Mouse (Mus musculus) hindbrain, embryonic 15.5 days (tissue): ENCODE measurements around the gene Lasp1. TPM values are rescaled to one million over a fixed set of nuclear protein-coding genes. Genes with fewer than 3 reads are reported as not detected.
"Not testable (repeated sequence)": the region's sequence is repeated elsewhere in the genome, so short reads cannot be mapped to it uniquely, and the experiment has no call there.

ENCODE experiments used
- ATAC-seq: fragments of 200-750 bp; cut with Nextera tagmentation; 2 replicates; pipeline ENCODE4 v1.8.0; 2017; ENCODE audit warnings: low read depth, moderate number of reproducible peaks, moderate TSS enrichment; ENCODE audit not compliant: low FRiP score
- H3K27ac ChIP-seq: fragments of 300-500 bp; sonication (generic); replicated peaks from 2 replicates; pipeline ENCODE4 v1.5.1; 2015; ENCODE audit warnings: mild to moderate bottlenecking, inconsistent platforms
- H3K27me3 ChIP-seq: fragments of 300-500 bp; sonication (generic); 2 replicates; pipeline ENCODE4 v1.6.1; 2015; ENCODE audit warnings: control low read depth, inconsistent platforms
- H3K36me3 ChIP-seq: fragments of 300-500 bp; sonication (generic); 2 replicates; pipeline ENCODE4 v1.6.1; 2015; ENCODE audit warnings: control low read depth, inconsistent platforms
- H3K4me1 ChIP-seq: fragments of 300-500 bp; sonication (generic); replicated peaks from 2 replicates; pipeline ENCODE4 v1.6.1; 2015; ENCODE audit warnings: control low read depth, inconsistent platforms
- H3K4me2 ChIP-seq: fragments of 300-500 bp; sonication (generic); 2 replicates; pipeline ENCODE4 v1.6.1; 2015; ENCODE audit warnings: moderate library complexity, mild to moderate bottlenecking, inconsistent platforms
- H3K4me3 ChIP-seq: fragments of 300-500 bp; sonication (generic); 2 replicates; pipeline ENCODE4 v1.5.1; 2015; ENCODE audit warnings: mild to moderate bottlenecking, inconsistent platforms
- H3K9ac ChIP-seq: fragments of 300-500 bp; sonication (generic); 2 replicates; pipeline ENCODE4 v1.6.1; 2015; ENCODE audit warnings: inconsistent platforms
- H3K9me3 ChIP-seq: fragments of 300-500 bp; sonication (generic); 2 replicates; pipeline ENCODE4 v1.6.1; 2016; ENCODE audit warnings: control low read depth, inconsistent platforms
- WGBS: fragments of 180-500 bp; shearing (Covaris S2); methylation state at CpG from one replicate; pipeline ENCODE4 v1.1.7; 2015; 5-methylcytosine and 5-hydroxymethylcytosine counted together
- polyA plus RNA-seq: library from polyadenylated mRNA; unstranded; fragments of >200 nt; fragmentation: Nextera tagmentation; extraction: Ambion mirVana; gene quantifications from 2 replicates; pipeline ENCODE4 v1.2.1, GENCODE M21; 2015

Gene Lasp1
- polyA plus RNA-seq, 1 experiment from 2014 or later, result 173 TPM

DNA sequence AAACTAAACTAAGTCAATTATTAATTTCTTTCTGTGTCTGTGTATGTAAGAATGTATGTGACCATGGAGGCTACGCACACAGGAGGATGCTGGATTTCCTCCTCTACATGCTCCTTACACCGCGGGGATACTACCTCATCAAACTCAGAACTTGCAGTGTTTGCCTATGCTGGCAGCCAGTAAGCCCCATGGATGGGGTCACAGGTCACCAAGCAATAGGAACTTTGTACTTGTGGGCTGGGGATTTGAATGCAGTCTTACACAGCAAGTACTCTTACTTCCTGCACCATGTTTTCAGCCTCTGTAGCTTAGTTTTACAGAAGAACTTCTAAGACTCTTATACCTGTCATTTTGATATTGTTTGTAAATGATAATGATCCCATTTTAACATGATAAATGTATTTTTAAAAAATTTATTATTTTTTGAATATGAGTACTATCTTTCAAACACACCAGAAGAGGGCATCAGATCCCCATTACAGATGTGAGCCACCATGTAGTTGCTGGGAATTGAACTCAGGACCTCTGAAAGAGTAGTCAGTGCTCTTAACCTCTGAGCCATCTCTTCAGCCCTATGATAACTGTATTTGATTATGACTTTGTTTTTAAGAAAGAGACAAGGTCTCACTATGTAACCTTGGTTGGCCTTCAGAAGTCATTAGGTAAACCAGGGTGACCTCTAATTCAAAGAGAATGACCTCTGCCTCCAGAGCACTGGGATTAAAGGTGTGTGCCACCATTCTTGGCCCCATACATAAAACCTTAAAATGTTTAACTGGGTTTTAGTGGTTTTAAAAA lies 67.5 kb downstream of the Lasp1 start:
- Histone ChIP-seq H3K27me3 (no peaks in the 10 kb centered on the region), H3K9ac (no peak overlapping the region), H3K4me2 (no peak overlapping the region), H3K36me3 (no peaks in the 10 kb centered on the region), H3K4me3 (no peak overlapping the region), H3K27ac (no peak overlapping the region), H3K4me1 (no peaks in the 10 kb centered on the region), H3K9me3 (no peaks in the 10 kb centered on the region)
- WGBS, result 93% methylated on average over 3 of the region's 3 CpGs
- no peak for ATAC-seq

GRCm38 (mm10) chr11:97867591-97867990 lies 68.8 kb downstream of the Lasp1 start:
- Histone ChIP-seq H3K27ac (no peak overlapping the region), H3K9me3 (no peaks in the 10 kb centered on the region), H3K9ac (no peak overlapping the region), H3K4me1 (no peaks in the 10 kb centered on the region), H3K27me3 (no peaks in the 10 kb centered on the region), H3K4me3 (no peak overlapping the region), H3K36me3 (no peaks in the 10 kb centered on the region), H3K4me2 (no peak overlapping the region)
- WGBS, result 94% methylated on average over 3 of the region's 3 CpGs
- ATAC-seq, result no peak

DNA sequence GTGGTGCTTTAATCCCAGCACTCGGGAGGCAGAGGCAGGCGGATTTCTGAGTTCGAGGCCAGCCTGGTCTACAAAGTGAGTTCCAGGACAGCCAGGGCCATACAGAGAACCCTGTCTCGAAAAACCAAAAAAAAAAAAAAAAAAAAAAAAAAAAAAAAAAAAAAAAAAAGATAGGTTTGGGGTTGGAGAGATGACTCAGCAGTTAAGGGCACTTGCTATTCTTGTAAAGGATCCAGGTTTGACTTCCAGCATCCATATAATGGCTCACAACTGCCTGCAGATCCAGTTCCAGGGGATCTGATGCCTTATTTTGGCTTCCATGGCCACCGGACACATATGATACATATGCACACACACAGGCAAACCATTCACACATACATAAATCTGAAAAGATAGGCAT lies 73.6 kb downstream of the Lasp1 start:
- not testable (repeated sequence) for H3K4me1 ChIP-seq, H3K27ac ChIP-seq, H3K9ac ChIP-seq, ATAC-seq, H3K27me3 ChIP-seq, H3K4me3 ChIP-seq, H3K4me2 ChIP-seq, H3K9me3 ChIP-seq, H3K36me3 ChIP-seq
- 91% methylated on average over 5 of the region's 5 CpGs for WGBS

GRCm38 (mm10) chr11:97874396-97874795 lies 75.6 kb downstream of the Lasp1 start:
- 95% methylated on average over 1 of the region's 1 CpGs for whole genome bisulfite sequencing
- Histone ChIP-seq H3K4me1 (no peaks in the 10 kb centered on the region), H3K9me3 (no peaks in the 10 kb centered on the region), H3K9ac (no peak overlapping the region), H3K36me3 (no peaks in the 10 kb centered on the region), H3K27ac (no peak overlapping the region), H3K4me3 (no peak overlapping the region), H3K4me2 (no peak overlapping the region), H3K27me3 (no peaks in the 10 kb centered on the region)
- ATAC-seq, result no peak

- H3K4me2 ChIP-seq, result no peak overlapping the region
- no peak for ATAC-seq
- H3K9me3 ChIP-seq, result no peaks in the 10 kb centered on the region
- no peak overlapping the region for H3K27ac ChIP-seq
- H3K27me3 ChIP-seq, result no peaks in the 10 kb centered on the region
- H3K4me1 ChIP-seq, result no peaks in the 10 kb centered on the region
- H3K9ac ChIP-seq, result no peak overlapping the region
- no peak overlapping the region for H3K4me3 ChIP-seq
- no peaks in the 10 kb centered on the region for H3K36me3 ChIP-seq
- 83% methylated on average over 2 of the region's 2 CpGs for WGBS
These were observed 78.5 kb downstream of the Lasp1 start for GRCm38 (mm10) chr11:97877341-97877740.

DNA sequence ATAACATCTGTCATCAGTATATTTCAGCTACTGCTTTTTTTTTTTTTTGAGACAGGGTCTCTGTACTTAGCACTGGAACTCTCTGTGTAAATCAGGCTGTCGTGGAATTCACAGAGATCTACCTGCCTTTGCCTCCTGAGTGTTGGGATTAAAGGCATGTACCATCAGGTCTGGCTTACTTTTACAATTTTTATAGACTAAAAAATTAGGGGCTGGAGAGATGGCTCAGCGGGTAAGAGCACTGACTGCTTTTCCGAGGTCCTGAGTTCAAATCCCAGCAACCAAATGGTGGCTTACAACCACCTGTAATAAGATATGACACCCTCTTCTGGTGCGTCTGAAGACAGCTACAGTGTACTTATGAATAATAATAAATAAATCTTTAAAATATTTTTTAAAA lies 81.6 kb downstream of the Lasp1 start:
- Histone ChIP-seq H3K27me3 (no peaks in the 10 kb centered on the region), H3K4me3 (no peak overlapping the region), H3K9me3 (no peaks in the 10 kb centered on the region), H3K27ac (no peak overlapping the region), H3K4me1 (no peaks in the 10 kb centered on the region), H3K9ac (no peak overlapping the region), H3K4me2 (no peak overlapping the region), H3K36me3 (no peaks in the 10 kb centered on the region)
- ATAC-seq, result no peak
- WGBS, result 90% methylated on average over 4 of the region's 4 CpGs

- Histone ChIP-seq H3K9ac (peak overlapping the region; percentile 45), H3K27me3 (no peaks in the 10 kb centered on the region), H3K9me3 (no peaks in the 10 kb centered on the region), H3K4me1 (no peaks in the 10 kb centered on the region), H3K27ac (peak overlapping the region; percentile 95), H3K36me3 (no peaks in the 10 kb centered on the region), H3K4me2 (peak overlapping the region; percentile 78), H3K4me3 (peak overlapping the region; percentile 68)
- peak; percentile 36; the same call in 1 of the 2 replicates for ATAC-seq
- WGBS, result 4% methylated on average over 26 of the region's 26 CpGs
These were observed 84.7 kb downstream of the Lasp1 start for GRCm38 (mm10) chr11:97883542-97883917.

DNA sequence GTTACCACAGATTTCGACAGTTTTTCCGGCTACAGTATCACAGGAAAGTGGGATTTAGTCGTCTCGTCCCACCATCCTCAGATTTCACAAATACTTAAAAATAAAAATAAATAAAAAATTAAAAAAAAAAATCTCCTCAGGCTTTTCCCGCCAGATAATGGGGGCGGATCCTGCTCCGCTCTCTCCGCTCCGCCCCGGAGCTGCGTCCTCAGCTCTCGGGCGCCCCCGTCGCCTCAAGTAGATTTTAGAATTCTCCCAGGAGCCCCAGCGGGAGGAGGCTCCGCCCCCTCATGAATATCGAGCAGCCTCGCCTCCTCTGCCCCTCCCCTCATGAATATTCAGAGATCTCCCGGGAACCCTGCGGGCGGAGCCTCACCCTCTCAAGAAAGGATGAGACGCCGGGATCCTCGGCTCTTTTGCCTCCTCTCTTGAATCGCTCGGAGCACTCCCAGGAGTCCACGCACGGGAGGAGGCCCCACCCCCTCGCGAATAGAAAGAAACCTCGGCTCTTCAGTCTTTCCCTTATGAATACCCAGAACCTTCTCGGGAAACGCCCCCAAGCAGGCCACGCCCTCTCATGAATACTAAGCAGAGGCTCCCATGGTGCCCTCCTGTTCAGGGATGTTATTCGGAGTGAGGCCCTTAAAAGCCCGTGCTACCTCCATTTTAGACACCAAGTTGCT lies 85.3 kb downstream of the Lasp1 start, which contains the start of gene Fbxo47:
TSS of gene Fbxo47 (minus strand) at position 237 of the 683 bp plus-strand sequence.
- H3K4me2 ChIP-seq, result peak within 1 kb of the TSS; percentile 78
- H3K9ac ChIP-seq, result peak within 1 kb of the TSS; percentile 49
- H3K4me3 ChIP-seq, result peak within 1 kb of the TSS; percentile 68
- no peaks in the 10 kb centered on the region for H3K9me3 ChIP-seq
- H3K27me3 ChIP-seq, result no peaks in the 10 kb centered on the region
- no peaks in the 10 kb centered on the region for H3K4me1 ChIP-seq
- no peaks in the 10 kb centered on the region for H3K36me3 ChIP-seq
- ATAC-seq, result peak; percentile 97
- H3K27ac ChIP-seq, result peak within 1 kb of the TSS; percentile 95
- WGBS, result 0% methylated on average over 37 of the region's 37 CpGs

GRCm38 (mm10) chr11:97884601-97885185 lies 85.9 kb downstream of the Lasp1 start:
- Histone ChIP-seq H3K9me3 (no peaks in the 10 kb centered on the region), H3K4me1 (no peaks in the 10 kb centered on the region), H3K4me3 (peak overlapping the region; percentile 68), H3K27me3 (no peaks in the 10 kb centered on the region), H3K9ac (peak overlapping the region; percentile 49), H3K27ac (peak overlapping the region; percentile 95), H3K36me3 (no peaks in the 10 kb centered on the region), H3K4me2 (peak overlapping the region; percentile 78)
- WGBS, result 27% methylated on average over 7 of the region's 7 CpGs
- ATAC-seq, result peak; percentile 10; the same call in 1 of the 2 replicates

DNA sequence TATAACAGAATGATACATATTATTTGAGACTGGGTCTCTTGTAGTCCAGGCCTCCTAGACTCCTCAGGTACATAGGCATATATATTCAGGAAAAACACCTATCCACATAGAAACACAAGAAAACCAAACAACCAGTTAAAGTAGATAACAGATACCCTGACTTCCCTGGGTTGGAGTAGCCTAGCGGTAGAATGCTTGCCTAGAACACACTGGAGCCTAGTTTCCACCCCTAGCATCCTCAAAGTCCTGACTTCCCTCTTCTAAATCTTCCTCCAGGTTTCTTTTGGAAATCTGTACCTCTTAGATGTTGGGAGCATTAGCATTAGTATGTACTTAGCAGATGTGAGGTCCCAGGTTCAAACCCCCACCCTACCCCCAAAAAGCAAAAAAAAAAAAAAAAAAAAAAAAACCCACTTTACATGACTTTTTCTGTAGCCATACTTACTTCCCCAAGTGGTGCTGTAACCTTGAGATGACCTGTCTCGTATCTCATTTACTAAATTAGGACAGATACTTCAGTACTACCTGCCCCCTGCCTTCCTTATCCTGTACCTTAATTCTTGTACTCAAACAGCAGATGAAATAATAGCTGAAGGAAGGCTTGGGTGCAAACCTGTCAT lies 86.6 kb downstream of the Lasp1 start:
- H3K4me1 ChIP-seq, result no peaks in the 10 kb centered on the region
- ATAC-seq, result no peak
- H3K4me3 ChIP-seq, result no peak overlapping the region
- no peak overlapping the region for H3K4me2 ChIP-seq
- H3K9me3 ChIP-seq, result no peaks in the 10 kb centered on the region
- WGBS, result 95% methylated on average over 2 of the region's 2 CpGs
- H3K27me3 ChIP-seq, result no peaks in the 10 kb centered on the region
- H3K9ac ChIP-seq, result no peak overlapping the region
- no peak overlapping the region for H3K27ac ChIP-seq
- no peaks in the 10 kb centered on the region for H3K36me3 ChIP-seq
